Mouse (Mus musculus) erythroblast, embryonic 14.5 days (primary cell): ENCODE results near the gene Ivl.

ENCODE experiments used
- GATA1 ChIP-seq: IDR thresholded peaks from 2 replicates; pipeline ENCODE4 v1.6.1; 2012; ENCODE audit warnings: low read length, inconsistent platforms, mixed read lengths
- TAL1 ChIP-seq: IDR thresholded peaks from 3 replicates; pipeline ENCODE4 v1.6.1; 2012; ENCODE audit warnings: low read length, inconsistent platforms, mixed read lengths

DNA sequence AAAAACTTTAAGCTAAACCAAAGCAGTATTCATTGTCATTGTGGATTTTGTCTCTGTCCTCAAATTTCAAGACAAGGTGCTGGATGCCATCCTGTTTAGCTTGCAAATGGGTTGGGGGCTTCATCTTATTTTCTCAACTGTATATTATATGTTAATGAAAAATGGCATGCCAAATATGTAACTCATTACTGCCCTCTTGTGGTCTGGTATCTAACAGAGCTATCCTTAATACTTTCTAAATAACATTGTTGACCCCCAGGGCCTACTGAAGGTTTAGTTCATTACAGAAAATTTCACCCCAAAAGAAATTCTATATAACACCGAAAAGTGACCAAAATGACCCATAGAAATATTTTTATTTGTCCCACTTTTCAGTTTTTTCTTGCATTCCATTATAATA lies 28.6 kb upstream of the Ivl start:
- TF ChIP-seq TAL1 (no peak), GATA1 (no peak)
